Mouse (Mus musculus): ENCODE data around the gene Zfp513. TPM values are rescaled to one million over a fixed set of nuclear protein-coding genes. Genes with fewer than 3 reads are reported as not detected.

The Zfp513 gene
- polyA plus RNA-seq, 1 experiment from 2014 or later: 7.3 TPM

- H3K9me3 ChIP-seq (ENCODE audit: control insufficient read depth): no peaks in the 10 kb centered on the region
Observed at GRCm38 (mm10) chr5:31192939-31193630, 9.0 kb downstream of the Zfp513 start, which contains the start of the genes Snx17 and Eif2b4. TSS of gene Snx17 (plus strand) at chr5:31193227. TSS of gene Eif2b4 (minus strand) at chr5:31193430.

GRCm38 (mm10) chr5:31192045-31192938, 9.8 kb downstream of the Zfp513 start:
- WGBS: 8% methylated on average over 42 of the region's 42 CpGs
- no peak for TF ChIP-seq CTCF (IDR thresholded peaks at IDR 0.05; ENCODE audit: low read depth)
- peaks cover 60% of the 10 kb centered on the region for H3K36me3 ChIP-seq (ENCODE audit: control insufficient read depth, insufficient read depth)

More at GRCm38 (mm10) chr5:31192939-31193630, 9.0 kb downstream of the Zfp513 start, which contains the start of the genes Snx17 and Eif2b4:
- H3K27ac ChIP-seq (ENCODE audit: low read depth, low read length): peak within 1 kb of the TSS; percentile 96
- peak; percentile 94 for ATAC-seq
- H3K27me3 ChIP-seq (replicated peaks; ENCODE audit: control insufficient read depth, insufficient read depth, low read length): no peaks in the 10 kb centered on the region
- peak within 1 kb of the TSS; percentile 88 for H3K9ac ChIP-seq (ENCODE audit: low read depth, low read length)
- peak; percentile 85 for TF ChIP-seq CTCF (IDR thresholded peaks at IDR 0.05; ENCODE audit: low read depth)
- under 1% methylated on average over 48 of the region's 48 CpGs for WGBS
- no peaks in the 10 kb centered on the region; the same call in 1 of the 2 replicates for H3K4me1 ChIP-seq (replicated peaks; ENCODE audit: control insufficient read depth, insufficient read depth, low read length)
- peak within 1 kb of the TSS; percentile 77 for H3K4me2 ChIP-seq (replicated peaks; ENCODE audit: low read depth)
- peak within 1 kb of the TSS; percentile 76 for H3K4me3 ChIP-seq (ENCODE audit: low read depth, low read length)
- H3K36me3 ChIP-seq (ENCODE audit: control insufficient read depth, insufficient read depth): peaks cover 61% of the 10 kb centered on the region

GRCm38 (mm10) chr5:31190201-31190600, 11.9 kb downstream of the Zfp513 start:
- TF ChIP-seq CTCF (IDR thresholded peaks at IDR 0.05; ENCODE audit: low read depth): no peak
- no peak for ATAC-seq
- 92% methylated on average over 9 of the region's 9 CpGs for WGBS
- H3K9ac ChIP-seq (ENCODE audit: low read depth, low read length): no peak overlapping the region
- no peak overlapping the region for H3K4me2 ChIP-seq (replicated peaks; ENCODE audit: low read depth)
- H3K4me1 ChIP-seq (replicated peaks; ENCODE audit: control insufficient read depth, insufficient read depth, low read length): no peaks in the 10 kb centered on the region; the same call in 1 of the 2 replicates
- H3K9me3 ChIP-seq (ENCODE audit: control insufficient read depth): no peaks in the 10 kb centered on the region
- H3K36me3 ChIP-seq (ENCODE audit: control insufficient read depth, insufficient read depth): peaks cover 46% of the 10 kb centered on the region
- H3K27ac ChIP-seq (ENCODE audit: low read depth, low read length): no peak overlapping the region
- no peaks in the 10 kb centered on the region for H3K27me3 ChIP-seq (replicated peaks; ENCODE audit: control insufficient read depth, insufficient read depth, low read length)
- H3K4me3 ChIP-seq (ENCODE audit: low read depth, low read length): no peak overlapping the region

More at GRCm38 (mm10) chr5:31192045-31192938, 9.8 kb downstream of the Zfp513 start:
- Histone ChIP-seq H3K4me1 (replicated peaks; ENCODE audit: control insufficient read depth, insufficient read depth, low read length) (no peaks in the 10 kb centered on the region; the same call in 1 of the 2 replicates), H3K27me3 (replicated peaks; ENCODE audit: control insufficient read depth, insufficient read depth, low read length) (no peaks in the 10 kb centered on the region), H3K9me3 (ENCODE audit: control insufficient read depth) (no peaks in the 10 kb centered on the region), H3K4me3 (ENCODE audit: low read depth, low read length) (peak overlapping the region; percentile 76), H3K4me2 (replicated peaks; ENCODE audit: low read depth) (peak overlapping the region; percentile 77), H3K27ac (ENCODE audit: low read depth, low read length) (peak overlapping the region; percentile 77), H3K9ac (ENCODE audit: low read depth, low read length) (peak overlapping the region; percentile 88)
- peak; percentile 74 for ATAC-seq

GRCm38 (mm10) chr5:31188223-31188840, 13.8 kb downstream of the Zfp513 start:
- Histone ChIP-seq H3K27ac (ENCODE audit: low read depth, low read length) (no peak overlapping the region), H3K9ac (ENCODE audit: low read depth, low read length) (no peak overlapping the region), H3K36me3 (ENCODE audit: control insufficient read depth, insufficient read depth) (peaks cover 37% of the 10 kb centered on the region), H3K4me2 (replicated peaks; ENCODE audit: low read depth) (no peak overlapping the region), H3K4me1 (replicated peaks; ENCODE audit: control insufficient read depth, insufficient read depth, low read length) (no peaks in the 10 kb centered on the region; the same call in 1 of the 2 replicates), H3K27me3 (replicated peaks; ENCODE audit: control insufficient read depth, insufficient read depth, low read length) (no peaks in the 10 kb centered on the region), H3K9me3 (ENCODE audit: control insufficient read depth) (no peaks in the 10 kb centered on the region), H3K4me3 (ENCODE audit: low read depth, low read length) (no peak overlapping the region)
- ATAC-seq: no peak
- 79% methylated on average over 4 of the region's 4 CpGs for WGBS
- TF ChIP-seq CTCF (IDR thresholded peaks at IDR 0.05; ENCODE audit: low read depth): peak; percentile 63

GRCm38 (mm10) chr5:31183678-31184077, 18.4 kb downstream of the Zfp513 start:
- Histone ChIP-seq H3K27ac (ENCODE audit: low read depth, low read length) (no peak overlapping the region), H3K9ac (ENCODE audit: low read depth, low read length) (no peak overlapping the region), H3K9me3 (ENCODE audit: control insufficient read depth) (no peaks in the 10 kb centered on the region), H3K36me3 (ENCODE audit: control insufficient read depth, insufficient read depth) (peaks cover 19% of the 10 kb centered on the region), H3K4me3 (ENCODE audit: low read depth, low read length) (no peak overlapping the region), H3K27me3 (replicated peaks; ENCODE audit: control insufficient read depth, insufficient read depth, low read length) (no peaks in the 10 kb centered on the region), H3K4me2 (replicated peaks; ENCODE audit: low read depth) (no peak overlapping the region), H3K4me1 (replicated peaks; ENCODE audit: control insufficient read depth, insufficient read depth, low read length) (no peaks in the 10 kb centered on the region)
- no peak for ATAC-seq
- TF ChIP-seq CTCF (IDR thresholded peaks at IDR 0.05; ENCODE audit: low read depth): no peak
- WGBS: 50% methylated on average over 4 of the region's 4 CpGs

Data from intestine, postnatal 0 days (tissue).